Mouse (Mus musculus) bone marrow macrophage, adult 2 months (primary cell): ENCODE data around the gene Myt1.

Experiments
- CTCF ChIP-seq: IDR thresholded peaks from 2 replicates; pipeline ENCODE4 v1.5.1; 2012; ENCODE audit warnings: low read depth, mild to moderate bottlenecking, low read length, moderate library complexity
- POLR2A ChIP-seq: IDR thresholded peaks from 2 replicates; pipeline ENCODE4 v1.6.1; 2012; ENCODE audit warnings: mild to moderate bottlenecking, low read depth, low read length, borderline replicate concordance

GRCm38 (mm10) chr2:181838293-181838680 lies 75.2 kb downstream of the Myt1 start:
- no peak for TF ChIP-seq POLR2A
- no peak for TF ChIP-seq CTCF
